Mouse (Mus musculus) heart, postnatal 10 days (tissue): ENCODE measurements at regions not wholly inside any gene's neighbourhood (a gene's known extent, or its start where the extent isn't known, plus 50 kb on each side); places are given as distances from the start of the nearest gene placed in this dataset.
A peak's percentile ranks its signal among the peaks of the same experiment; 100 is the strongest.

Experiments used
- DNase-seq, 2 experiments: peaks; one replicate each; pipeline ENCODE4 v3.0.0; 2021
- intact Hi-C: fragments of 180-260 bp; cut with DNase I; formaldehyde crosslinking; loops from one replicate; pipeline ENCODE4 v1.15.1; 2025

- DNase-seq: peak; percentile 18 to 24
- intact Hi-C loops: no loop called here
Measured at GRCm38 (mm10) chr12:107715871-107716270, 227.4 kb downstream of the 3110018I06Rik start.

DNA sequence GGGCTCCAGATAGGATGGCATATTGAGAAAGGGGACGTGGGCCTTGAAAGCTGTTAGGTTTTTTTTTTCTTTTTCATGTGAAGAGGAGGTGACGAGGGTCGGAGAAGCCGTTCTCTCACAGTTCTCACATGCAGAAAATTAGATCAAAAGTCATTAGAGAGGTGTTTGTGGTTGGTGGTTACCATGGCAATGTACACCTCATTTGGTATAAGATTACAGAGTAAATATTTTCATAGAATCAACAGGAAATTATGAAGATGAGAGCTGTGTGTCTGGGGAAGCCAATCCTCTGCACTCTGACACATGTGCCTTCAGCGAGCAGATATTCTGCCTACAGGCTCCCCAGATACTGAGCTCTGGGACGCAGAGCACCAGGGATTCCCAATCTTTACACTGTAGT, 232.5 kb downstream of the 3110018I06Rik start:
- no peak for DNase-seq
- intact Hi-C loops: no loop called here

GRCm38 (mm10) chr12:107723062-107723859, 234.8 kb downstream of the 3110018I06Rik start:
- no peak for DNase-seq
- intact Hi-C loops: no loop called here

DNA sequence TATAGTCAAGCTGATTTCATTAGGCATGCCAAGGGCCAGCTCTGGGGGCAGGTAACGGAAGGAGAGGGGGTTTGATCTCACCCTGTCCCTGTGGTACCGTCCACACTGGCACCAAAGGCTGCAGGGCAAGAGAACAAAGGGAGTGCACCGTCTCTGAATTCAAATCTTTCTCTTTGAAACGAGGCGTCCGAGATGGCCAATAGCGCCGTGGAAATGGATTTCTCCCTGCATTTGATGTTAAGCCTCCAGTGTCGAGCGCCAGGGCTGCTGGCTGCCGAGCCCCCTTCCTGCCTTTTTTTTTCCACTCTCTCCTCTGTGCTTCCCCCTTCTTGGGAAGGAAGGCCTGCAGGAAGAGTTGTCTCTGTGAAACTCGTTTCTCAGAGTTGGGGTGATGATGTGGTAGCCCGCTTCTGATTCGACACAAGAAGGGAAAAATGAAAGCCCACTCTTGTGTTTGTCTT, 235.5 kb downstream of the 3110018I06Rik start:
- DNase-seq: no peak
- intact Hi-C loops: no loop called here

- intact Hi-C loops: no loop called here
- DNase-seq: no peak
Measured at GRCm38 (mm10) chr12:107724467-107724866, 236.0 kb downstream of the 3110018I06Rik start.

DNA sequence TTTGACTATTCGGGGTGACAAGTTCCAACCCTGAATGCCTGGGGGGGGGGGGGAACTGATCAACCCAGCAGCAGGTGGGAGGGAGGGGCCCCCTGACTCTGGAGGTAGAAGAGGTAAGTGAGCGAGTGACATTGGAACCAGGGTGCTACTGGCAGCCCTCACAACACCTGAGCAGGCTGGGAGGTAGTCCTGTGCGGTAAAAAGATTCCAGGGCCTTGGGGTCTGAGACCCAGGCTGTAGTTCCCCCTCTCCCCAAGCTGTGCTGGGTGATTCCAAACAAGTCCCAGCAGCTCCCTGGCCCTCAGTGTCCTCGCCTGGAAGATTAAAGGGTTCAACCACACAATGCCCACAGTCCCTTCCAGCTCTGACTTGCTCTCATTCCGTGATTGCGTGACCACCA, 240.4 kb downstream of the 3110018I06Rik start:
- no peak for DNase-seq

GRCm38 (mm10) chr12:107729301-107729700, 240.9 kb downstream of the 3110018I06Rik start:
- intact Hi-C loops: no loop called here

More for the DNA sequence above, 240.4 kb downstream of the 3110018I06Rik start:
- intact Hi-C loops: no loop called here

DNA sequence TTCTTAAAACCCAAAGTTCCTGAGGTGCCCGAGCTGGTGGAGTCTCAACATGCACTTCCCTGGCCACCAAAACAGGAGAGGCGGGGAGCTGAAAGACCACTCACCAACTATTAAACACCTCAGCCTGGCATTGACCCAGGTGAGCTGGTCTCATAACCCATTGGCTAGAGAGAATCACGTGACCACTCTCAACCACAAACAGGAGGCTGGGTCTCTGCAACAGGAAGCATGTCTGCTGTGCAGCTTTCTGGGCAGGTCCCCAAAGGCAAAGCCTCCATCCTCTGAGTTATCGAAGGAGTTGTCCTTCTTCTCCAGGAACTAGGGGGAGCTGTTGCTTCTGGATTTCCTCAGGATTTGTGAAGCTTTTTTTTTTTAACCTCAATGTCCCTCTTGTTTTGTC, 242.5 kb downstream of the 3110018I06Rik start:
- no peak for DNase-seq
- intact Hi-C loops: no loop called here

More at GRCm38 (mm10) chr12:107729301-107729700, 240.9 kb downstream of the 3110018I06Rik start:
- DNase-seq: no peak

DNA sequence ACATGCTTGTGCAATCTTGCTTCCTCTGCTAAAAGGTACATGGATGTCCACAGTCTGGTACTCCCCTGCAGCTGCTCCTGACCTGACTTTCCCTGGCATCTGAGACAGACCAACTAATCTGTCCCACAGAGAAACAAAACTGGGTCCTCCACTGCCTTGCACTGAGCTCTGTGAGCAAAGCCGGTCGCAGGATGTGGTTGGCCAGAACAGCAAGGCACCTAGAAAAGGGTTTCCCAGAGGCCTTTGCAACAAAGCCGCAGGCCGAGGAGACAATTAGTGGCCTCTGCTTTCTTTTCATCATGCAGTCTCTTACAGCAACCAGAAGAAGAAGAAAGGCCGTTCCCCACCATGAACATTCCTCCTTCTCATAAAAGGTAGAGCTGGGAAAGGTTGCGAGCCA, 246.1 kb downstream of the 3110018I06Rik start:
- DNase-seq: no peak

DNA sequence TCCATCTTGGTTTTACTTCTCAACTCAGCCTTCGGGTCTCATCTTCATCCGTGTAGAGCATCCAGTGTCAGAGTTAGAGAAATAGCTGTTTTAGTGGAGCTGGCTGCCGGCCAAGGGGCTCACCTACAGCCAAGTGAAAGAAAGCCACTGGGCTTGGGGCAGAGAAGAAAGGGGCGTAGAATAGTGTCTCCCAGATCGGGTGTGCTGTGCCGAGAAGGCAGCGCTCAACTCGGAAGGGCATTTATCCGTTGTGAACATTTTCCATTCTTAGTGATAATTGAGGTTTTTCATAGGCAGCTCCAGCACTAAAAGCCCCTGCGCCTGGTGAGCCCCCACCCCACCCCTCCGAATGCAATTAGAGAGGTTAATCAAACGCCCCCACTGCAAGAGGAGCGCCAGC, 254.2 kb downstream of the 3110018I06Rik start:
- DNase-seq: no peak
- intact Hi-C loops: loop anchor here (10.0 kb wide), 1 partner anchor 252 kb away; no protein-coding TSS in a partner anchor

More for the DNA sequence above, 246.1 kb downstream of the 3110018I06Rik start:
- intact Hi-C loops: no loop called here

DNA sequence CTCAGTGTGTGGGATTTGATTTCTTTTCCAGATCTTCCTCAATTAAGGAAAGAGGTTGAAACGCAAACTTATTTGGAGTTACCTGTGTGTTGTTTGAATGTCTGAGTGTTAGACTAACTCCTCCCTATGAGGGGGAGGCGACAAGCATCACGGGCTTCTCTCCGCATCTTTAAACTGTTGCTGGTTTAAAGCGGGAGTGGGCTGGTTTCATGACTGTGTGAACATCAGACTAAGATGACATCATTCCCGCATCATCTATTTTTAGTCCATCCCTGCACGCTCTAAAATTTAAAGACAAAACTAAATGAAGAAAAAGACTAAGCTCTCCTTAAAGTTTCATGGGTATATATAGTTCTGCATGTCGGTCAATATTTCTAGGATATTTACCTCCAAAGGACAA, 256.4 kb downstream of the 3110018I06Rik start:
- intact Hi-C loops: loop anchor here (10.0 kb wide), 1 partner anchor 250 kb away; no protein-coding TSS in a partner anchor

DNA sequence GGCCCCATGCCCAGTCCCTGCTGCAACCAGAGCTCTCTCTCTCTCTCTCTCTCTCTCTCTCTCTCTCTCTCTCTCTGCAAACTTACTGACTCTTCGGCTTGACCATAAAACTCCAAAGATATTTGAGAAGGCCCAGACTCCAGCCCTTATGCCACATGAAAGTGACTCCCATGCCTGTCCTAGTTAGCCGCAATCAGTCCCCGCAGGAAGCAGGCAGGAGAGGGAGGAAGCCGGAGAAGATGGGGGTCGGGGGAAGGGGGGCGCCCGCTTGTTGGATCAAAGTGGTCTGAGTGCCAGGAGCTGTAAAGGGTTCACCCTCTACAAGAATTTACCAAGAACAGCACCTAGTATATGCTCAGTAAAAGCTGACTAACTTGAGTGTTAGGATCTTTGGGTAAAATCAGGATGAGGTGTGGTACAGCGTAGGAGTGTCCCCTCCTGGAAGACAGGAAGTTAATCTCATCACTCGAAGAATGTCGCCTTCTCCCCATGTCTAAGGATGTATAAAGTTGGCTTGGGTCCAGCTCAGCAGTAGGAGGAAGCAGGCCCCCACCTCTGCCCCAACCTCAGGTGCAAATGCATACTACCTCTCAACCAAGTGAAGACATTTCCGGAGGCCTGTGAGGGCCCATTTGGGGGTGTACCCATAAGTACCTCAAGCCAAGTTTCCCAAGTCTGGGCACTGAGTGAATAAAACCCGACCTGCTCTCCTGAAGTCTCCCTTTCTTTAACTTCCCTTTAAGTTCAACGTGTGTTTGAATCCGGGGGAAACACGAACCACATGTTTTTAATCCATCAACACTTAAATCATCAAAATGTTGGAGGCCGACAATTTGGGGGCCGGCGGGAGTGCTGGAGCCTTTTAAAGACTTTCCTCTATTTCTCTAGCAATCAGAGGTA, 254.7 kb downstream of the Bcl11b start:
- intact Hi-C loops: loop anchor here (10.0 kb wide), 1 partner anchor 246 kb away; no protein-coding TSS in a partner anchor
- DNase-seq: no peak

More for the DNA sequence above, 256.4 kb downstream of the 3110018I06Rik start:
- DNase-seq: no peak

- DNase-seq: peak; percentile 19 to 24
- intact Hi-C loops: loop anchor here (10.0 kb wide), 1 partner anchor 245 kb away; no protein-coding TSS in a partner anchor
Measured at GRCm38 (mm10) chr12:107749381-107750085, 253.9 kb downstream of the Bcl11b start.

DNA sequence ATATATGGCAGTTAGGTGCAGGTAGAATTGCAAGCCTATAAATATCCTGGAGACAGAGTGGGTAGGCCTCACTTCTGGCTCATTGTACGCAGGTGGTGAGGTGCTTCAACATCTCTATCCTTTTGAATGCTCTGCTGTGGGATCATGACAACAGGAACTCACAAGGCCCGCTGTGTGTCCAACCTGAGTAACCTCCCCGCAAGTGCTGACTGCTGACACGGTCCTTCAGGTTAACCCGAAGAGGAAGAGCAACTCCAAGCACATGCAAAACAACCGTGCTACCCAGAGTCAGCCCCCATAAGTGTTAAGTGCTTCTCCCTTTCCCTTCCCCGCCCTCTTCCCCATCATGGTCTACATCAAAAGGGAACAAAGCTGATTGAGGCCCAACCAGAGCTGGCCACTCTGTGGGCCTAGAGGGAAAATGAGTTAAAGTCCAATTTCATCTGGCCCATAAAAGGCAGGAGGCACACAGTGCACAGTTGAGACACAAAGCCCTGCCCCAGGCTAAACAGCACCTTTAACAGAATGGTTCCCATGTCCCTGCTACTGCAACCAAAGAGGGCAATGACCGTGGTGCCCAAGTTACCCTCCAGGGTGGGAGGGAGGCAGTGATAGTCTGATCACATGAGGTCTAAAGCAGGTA, 253.0 kb downstream of the Bcl11b start:
- intact Hi-C loops: no loop called here
- DNase-seq: no peak

GRCm38 (mm10) chr12:107752126-107752525, 251.3 kb downstream of the Bcl11b start:
- DNase-seq: no peak
- intact Hi-C loops: no loop called here

DNA sequence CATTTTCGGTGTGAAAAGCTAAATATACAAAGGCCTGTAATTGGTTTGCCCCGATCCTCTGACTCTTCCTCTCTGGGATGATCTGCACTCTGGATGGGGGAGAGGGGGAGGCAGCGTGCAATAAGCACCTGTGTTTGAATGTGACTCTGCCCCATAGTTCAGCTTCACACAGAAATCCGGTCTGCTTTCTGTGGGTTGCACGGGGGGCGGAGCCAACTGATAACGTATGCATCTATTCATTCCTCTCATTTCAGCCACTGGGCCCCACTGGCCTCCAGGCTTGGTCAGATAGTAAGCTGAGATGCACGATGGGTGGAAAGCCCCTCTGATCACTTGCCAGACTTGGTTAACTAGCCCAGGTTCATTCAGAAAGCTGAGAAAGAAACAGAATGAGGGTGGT, 250.8 kb downstream of the Bcl11b start:
- DNase-seq: no peak
- intact Hi-C loops: no loop called here

DNA sequence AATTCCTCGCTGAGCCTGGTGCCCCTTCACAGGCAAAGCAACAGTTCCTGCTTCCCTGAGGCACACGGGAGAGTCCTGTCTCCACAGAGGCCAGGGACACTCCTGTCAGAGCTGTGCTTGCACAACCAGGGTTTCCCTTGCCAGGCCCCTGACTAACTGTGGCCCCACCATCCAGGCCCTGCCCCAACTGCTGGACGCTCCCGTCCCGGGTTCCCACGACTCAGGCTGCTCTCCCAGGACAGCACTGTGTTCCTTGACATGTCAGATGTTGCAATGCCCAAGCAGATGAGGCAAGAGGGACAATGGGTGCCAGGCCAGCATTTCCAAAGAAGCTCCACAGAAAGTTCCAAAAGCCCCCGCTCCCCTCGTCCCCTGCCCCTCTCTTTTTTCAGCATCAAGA, 250.4 kb downstream of the Bcl11b start:
- intact Hi-C loops: no loop called here
- no peak for DNase-seq

GRCm38 (mm10) chr12:107753536-107753935, 249.9 kb downstream of the Bcl11b start:
- intact Hi-C loops: no loop called here
- no peak for DNase-seq

GRCm38 (mm10) chr12:107754885-107755284, 248.5 kb downstream of the Bcl11b start:
- intact Hi-C loops: no loop called here
- DNase-seq: no peak
